Mouse (Mus musculus): ENCODE results near the gene Olfr1090. TPM values are rescaled to one million over a fixed set of nuclear protein-coding genes. Genes with fewer than 3 reads are reported as not detected.

Gene Olfr1090
- polyA plus RNA-seq (2015; fragmentation: Nextera tagmentation; extraction: Ambion mirVana): not detected in 2 replicates

DNA sequence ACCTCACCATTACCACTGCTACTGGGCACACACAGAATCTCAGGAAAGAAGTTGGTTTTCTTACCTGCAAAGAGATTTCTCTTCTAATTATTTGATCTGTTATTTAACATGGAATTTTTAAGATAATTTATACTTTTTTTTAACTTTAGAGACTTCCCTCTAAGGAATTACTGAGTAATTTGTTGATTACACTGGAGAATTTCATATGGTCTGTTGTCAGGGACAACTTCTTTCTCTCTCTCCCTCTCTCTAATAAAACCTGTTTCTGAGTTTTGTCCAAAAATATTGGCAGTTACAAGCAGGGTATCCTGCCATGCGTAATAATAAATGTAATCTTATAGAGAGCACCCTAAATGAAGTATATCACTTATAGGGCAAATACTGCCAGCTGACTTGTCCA is at the start of gene Olfr1090:
Gene Olfr1090 (minus strand): TSS at position 101 of the 400 bp plus-strand sequence.
- no peak within 1 kb of the TSS for H3K4me3 ChIP-seq (replicated peaks)
- 88% methylated on average over 1 of the region's 1 CpGs for WGBS

DNA sequence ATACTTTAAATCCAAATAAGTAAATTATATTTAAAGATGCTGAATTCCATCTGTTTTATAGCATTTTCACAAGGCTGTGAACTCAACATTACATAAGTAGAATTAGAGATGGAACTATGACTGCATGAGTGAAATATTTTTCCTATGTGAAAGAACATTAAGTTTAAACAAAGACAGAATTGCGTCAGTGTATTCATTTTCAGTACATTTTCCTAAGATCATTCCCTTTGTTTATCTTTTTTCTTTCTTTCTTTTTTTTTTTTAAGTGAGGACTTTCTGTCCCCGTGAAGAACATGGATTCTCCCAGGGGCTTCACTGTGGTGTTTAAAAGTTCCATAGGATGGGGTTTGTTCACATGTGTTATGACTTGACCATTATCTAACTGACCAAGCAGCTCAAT is 23.4 kb upstream of the Olfr1090 start, which contains the start of gene Olfr1093:
Gene Olfr1093 (plus strand): TSS at position 301 of the 400 bp plus-strand sequence.
- Histone ChIP-seq H3K4me3 (replicated peaks) (no peak within 1 kb of the TSS), H3K4me2 (no peak within 1 kb of the TSS), H3K9ac (no peak within 1 kb of the TSS), H3K36me3 (no peaks in the 10 kb centered on the region), H3K9me3 (replicated peaks) (no peaks in the 10 kb centered on the region), H3K27ac (no peak within 1 kb of the TSS), H3K4me1 (no peaks in the 10 kb centered on the region), H3K27me3 (no peaks in the 10 kb centered on the region)
- ATAC-seq (replicated peaks; ENCODE audit: low FRiP score): no peak
- 83% methylated on average over 2 of the region's 2 CpGs for WGBS

More for the DNA sequence above, at the start of gene Olfr1090:
- ATAC-seq (replicated peaks; ENCODE audit: low FRiP score): no peak
- Histone ChIP-seq H3K36me3 (no peaks in the 10 kb centered on the region), H3K9me3 (replicated peaks) (no peaks in the 10 kb centered on the region), H3K4me1 (no peaks in the 10 kb centered on the region), H3K9ac (no peak within 1 kb of the TSS), H3K27ac (no peak within 1 kb of the TSS), H3K27me3 (no peaks in the 10 kb centered on the region), H3K4me2 (no peak within 1 kb of the TSS)

DNA sequence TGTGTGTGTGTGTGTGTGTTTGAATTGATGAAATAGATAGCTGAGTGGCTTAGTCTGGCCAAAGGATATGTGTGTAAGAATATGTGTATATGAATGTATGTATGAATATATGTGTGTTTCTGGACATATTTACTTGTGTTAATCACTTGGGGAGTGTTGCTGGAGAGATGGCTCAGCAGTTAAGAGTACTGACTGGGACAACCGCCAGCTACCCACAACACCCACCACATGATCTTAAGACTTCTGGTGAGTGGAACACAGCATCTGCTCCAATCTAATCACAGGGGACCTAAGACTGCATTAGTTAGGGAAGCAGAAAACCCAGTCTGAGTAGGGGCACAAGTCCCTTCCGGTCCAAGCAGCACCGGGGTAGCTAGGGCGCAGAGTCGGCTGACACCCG is 2.3 kb upstream of the Olfr1090 start:
- Histone ChIP-seq H3K4me3 (replicated peaks) (no peak overlapping the region), H3K36me3 (no peaks in the 10 kb centered on the region), H3K27ac (no peak overlapping the region), H3K9me3 (replicated peaks) (no peaks in the 10 kb centered on the region), H3K4me2 (no peak overlapping the region), H3K27me3 (no peaks in the 10 kb centered on the region), H3K9ac (no peak overlapping the region), H3K4me1 (no peaks in the 10 kb centered on the region)
- WGBS: 93% methylated on average over 6 of the region's 6 CpGs
- ATAC-seq (replicated peaks; ENCODE audit: low FRiP score): no peak

DNA sequence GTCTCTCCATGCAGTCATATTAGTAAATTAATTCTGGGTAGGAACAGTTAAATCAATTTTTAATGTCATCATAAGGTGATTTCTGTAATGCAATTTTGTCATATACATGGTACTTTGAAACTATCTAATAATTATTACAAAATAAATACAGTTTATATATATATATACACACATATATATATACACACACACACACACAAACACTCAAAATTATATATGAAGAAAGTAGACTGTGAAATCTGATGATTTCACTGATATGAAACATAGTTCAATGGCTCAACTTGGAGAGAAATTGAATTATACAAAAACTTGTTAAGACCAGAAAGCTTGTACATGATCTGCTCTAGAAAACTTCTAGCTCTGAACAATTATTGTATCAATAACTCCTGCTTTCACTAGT is 25.2 kb downstream of the Olfr1090 start, which contains the start of gene Olfr1089:
Gene Olfr1089 (minus strand): TSS at position 101 of the 400 bp plus-strand sequence.
- H3K9me3 ChIP-seq (replicated peaks): no peaks in the 10 kb centered on the region
- no peak within 1 kb of the TSS for H3K9ac ChIP-seq
- H3K36me3 ChIP-seq: no peaks in the 10 kb centered on the region
- H3K4me2 ChIP-seq: no peak within 1 kb of the TSS
- H3K4me3 ChIP-seq (replicated peaks): no peak within 1 kb of the TSS
- no peaks in the 10 kb centered on the region for H3K27me3 ChIP-seq
- no peaks in the 10 kb centered on the region for H3K4me1 ChIP-seq
- H3K27ac ChIP-seq: no peak within 1 kb of the TSS
- no peak for ATAC-seq (replicated peaks; ENCODE audit: low FRiP score)

Other genes with a start within 250 kb of the Olfr1090 start
- not detected in 2 replicates for gene Olfr1079, start 216.5 kb downstream of the Olfr1090 start, polyA plus RNA-seq (2015; fragmentation: Nextera tagmentation; extraction: Ambion mirVana)
- not detected in 2 replicates for gene Olfr1080, start 200.8 kb downstream of the Olfr1090 start, polyA plus RNA-seq (2015; fragmentation: Nextera tagmentation; extraction: Ambion mirVana)
- gene Olfr1082, start 160.0 kb downstream of the Olfr1090 start, polyA plus RNA-seq (2015; fragmentation: Nextera tagmentation; extraction: Ambion mirVana): not detected in 2 replicates
- not detected in 2 replicates for gene Olfr1084, start 119.3 kb downstream of the Olfr1090 start, polyA plus RNA-seq (2015; fragmentation: Nextera tagmentation; extraction: Ambion mirVana)
- not detected in 2 replicates for gene Olfr1085, start 97.0 kb downstream of the Olfr1090 start, polyA plus RNA-seq (2015; fragmentation: Nextera tagmentation; extraction: Ambion mirVana)
- not detected in 2 replicates for gene Olfr1086, start 78.9 kb downstream of the Olfr1090 start, polyA plus RNA-seq (2015; fragmentation: Nextera tagmentation; extraction: Ambion mirVana)
- not detected in 2 replicates for gene Olfr1087, start 60.6 kb downstream of the Olfr1090 start, polyA plus RNA-seq (2015; fragmentation: Nextera tagmentation; extraction: Ambion mirVana)
- not detected in 2 replicates for gene Olfr1089, start 25.3 kb downstream of the Olfr1090 start, polyA plus RNA-seq (2015; fragmentation: Nextera tagmentation; extraction: Ambion mirVana)
- not detected in 2 replicates for gene Olfr1093, start 23.5 kb upstream of the Olfr1090 start, polyA plus RNA-seq (2015; fragmentation: Nextera tagmentation; extraction: Ambion mirVana)
- gene Olfr141, start 51.0 kb upstream of the Olfr1090 start, polyA plus RNA-seq (2015; fragmentation: Nextera tagmentation; extraction: Ambion mirVana): not detected in 2 replicates
- gene Olfr1094, start 65.7 kb upstream of the Olfr1090 start, polyA plus RNA-seq (2015; fragmentation: Nextera tagmentation; extraction: Ambion mirVana): not detected in 2 replicates
- gene Olfr1095, start 92.7 kb upstream of the Olfr1090 start, polyA plus RNA-seq (2015; fragmentation: Nextera tagmentation; extraction: Ambion mirVana): not detected in 2 replicates
- gene Gm13723, start 115.8 kb upstream of the Olfr1090 start, polyA plus RNA-seq (2015; fragmentation: Nextera tagmentation; extraction: Ambion mirVana): not detected in 2 replicates
- gene Olfr1097, start 133.2 kb upstream of the Olfr1090 start, polyA plus RNA-seq (2015; fragmentation: Nextera tagmentation; extraction: Ambion mirVana): not detected in 2 replicates
- gene Olfr1098, start 165.6 kb upstream of the Olfr1090 start, polyA plus RNA-seq (2015; fragmentation: Nextera tagmentation; extraction: Ambion mirVana): not detected in 2 replicates
- not detected in 2 replicates for gene Olfr1099, start 201.7 kb upstream of the Olfr1090 start, polyA plus RNA-seq (2015; fragmentation: Nextera tagmentation; extraction: Ambion mirVana)
- not detected in 2 replicates for gene Olfr1100, start 221.0 kb upstream of the Olfr1090 start, polyA plus RNA-seq (2015; fragmentation: Nextera tagmentation; extraction: Ambion mirVana)
- gene Olfr1101, start 232.2 kb upstream of the Olfr1090 start, polyA plus RNA-seq (2015; fragmentation: Nextera tagmentation; extraction: Ambion mirVana): not detected in 2 replicates
- not detected in 2 replicates for gene Olfr1102, start 239.4 kb upstream of the Olfr1090 start, polyA plus RNA-seq (2015; fragmentation: Nextera tagmentation; extraction: Ambion mirVana)